Mouse (Mus musculus) induced T-regulatory cell, adult 2 months (primary cell): ENCODE measurements around the gene Zfp599.

Source experiments
- DNase-seq: peaks from one replicate; pipeline ENCODE4 v3.0.0-alpha.2; 2012; ENCODE audit warnings: low read depth

Zfp599 gene

GRCm38 (mm10) chr9:22224066-22224465, 35.6 kb downstream of the Zfp599 start:
- no peak for DNase-seq

- DNase-seq: no peak
These were observed 41.7 kb downstream of the Zfp599 start for GRCm38 (mm10) chr9:22217858-22218493.

GRCm38 (mm10) chr9:22216705-22217104, 43.0 kb downstream of the Zfp599 start:
- no peak for DNase-seq

GRCm38 (mm10) chr9:22214549-22214948, 45.1 kb downstream of the Zfp599 start:
- DNase-seq: no peak

GRCm38 (mm10) chr9:22213785-22214194, 45.9 kb downstream of the Zfp599 start:
- DNase-seq: no peak
